Mouse (Mus musculus) embryo, embryonic 11 days (tissue): ENCODE measurements around the gene Gm27179.
"Not testable (repeated sequence)": the region's sequence is repeated elsewhere in the genome, so short reads cannot be mapped to it uniquely, and the experiment has no call there.

Experiments used
- DNase-seq: peaks from one replicate; pipeline ENCODE4 v3.0.0-alpha.2; 2015

The Gm27179 gene

GRCm38 (mm10) chr14:69512449-69512848 is at the start of gene Gm27179:
Gene Gm27179, minus strand, starts transcription at chr14:69512549.
- not testable (repeated sequence) for DNase-seq

- not testable (repeated sequence) for DNase-seq
These were observed 45.2 kb upstream of the Gm27179 start for GRCm38 (mm10) chr14:69557550-69557949.

GRCm38 (mm10) chr14:69556820-69557219 is 44.5 kb upstream of the Gm27179 start:
- not testable (repeated sequence) for DNase-seq

DNA sequence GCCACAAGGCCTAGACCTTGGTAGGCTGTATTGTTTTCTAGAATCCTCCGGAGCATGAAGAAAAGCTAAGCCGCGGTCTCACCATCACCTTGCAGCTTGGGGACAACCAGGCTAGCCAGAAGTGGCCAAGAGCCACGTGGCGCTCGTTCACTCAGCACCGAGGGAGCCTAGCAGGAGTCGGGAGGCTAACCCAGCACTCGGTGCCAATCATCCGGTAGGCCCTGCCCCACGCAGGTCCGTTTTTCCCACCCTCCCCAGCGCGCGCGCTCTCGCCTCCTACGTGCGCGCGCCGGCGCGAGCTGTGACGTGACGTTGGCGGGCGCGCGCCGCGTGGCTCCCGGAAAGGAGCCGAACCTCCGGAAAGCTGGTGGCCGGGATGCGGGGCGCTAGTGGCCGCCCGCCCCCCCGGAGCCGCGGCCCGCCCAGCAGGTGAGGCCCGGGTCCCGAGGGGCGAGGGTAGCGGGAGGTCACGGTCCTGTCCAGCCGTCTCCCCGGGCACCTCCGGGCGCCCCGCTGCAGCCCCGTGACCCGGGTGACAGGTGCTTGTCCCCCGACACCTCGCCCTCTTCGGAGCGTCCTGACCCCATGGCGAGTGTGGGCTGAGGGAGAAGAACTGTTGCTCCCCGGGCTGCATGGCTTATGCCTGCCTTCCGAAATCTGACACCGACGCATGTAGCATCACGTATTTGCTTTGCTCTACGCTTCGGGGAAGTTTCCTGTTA is 42.9 kb upstream of the Gm27179 start, which contains the start of gene Entpd4b:
Entpd4b (plus strand) TSS at position 315 of the 722 bp plus-strand sequence.
- not testable (repeated sequence) for DNase-seq

DNA sequence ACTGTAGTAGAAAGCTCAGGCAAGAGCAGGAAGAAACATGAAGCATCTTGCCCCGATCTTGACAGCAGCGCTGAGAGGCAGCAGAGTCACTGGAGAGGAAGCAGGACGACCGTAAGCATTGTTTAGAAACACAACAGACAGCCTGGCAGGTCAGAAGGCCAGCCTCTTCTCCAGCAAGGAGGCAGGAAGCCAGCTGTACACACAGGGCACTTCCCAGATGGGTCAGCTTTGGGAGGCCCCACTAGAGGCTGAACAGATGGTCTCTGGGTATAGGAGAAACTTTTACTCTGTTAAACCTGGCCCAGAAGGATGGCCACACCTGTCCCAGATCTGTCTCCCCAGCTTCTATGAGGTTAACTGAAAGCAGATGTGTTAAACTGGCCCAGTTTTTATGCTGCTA is 35.0 kb upstream of the Gm27179 start:
- not testable (repeated sequence) for DNase-seq

GRCm38 (mm10) chr14:69545052-69545451 is 32.7 kb upstream of the Gm27179 start:
- not testable (repeated sequence) for DNase-seq

- DNase-seq = not testable (repeated sequence)
These were observed 31.7 kb upstream of the Gm27179 start for GRCm38 (mm10) chr14:69544033-69544432.

- not testable (repeated sequence) for DNase-seq
These were observed 30.3 kb upstream of the Gm27179 start for GRCm38 (mm10) chr14:69542695-69543094.

DNA sequence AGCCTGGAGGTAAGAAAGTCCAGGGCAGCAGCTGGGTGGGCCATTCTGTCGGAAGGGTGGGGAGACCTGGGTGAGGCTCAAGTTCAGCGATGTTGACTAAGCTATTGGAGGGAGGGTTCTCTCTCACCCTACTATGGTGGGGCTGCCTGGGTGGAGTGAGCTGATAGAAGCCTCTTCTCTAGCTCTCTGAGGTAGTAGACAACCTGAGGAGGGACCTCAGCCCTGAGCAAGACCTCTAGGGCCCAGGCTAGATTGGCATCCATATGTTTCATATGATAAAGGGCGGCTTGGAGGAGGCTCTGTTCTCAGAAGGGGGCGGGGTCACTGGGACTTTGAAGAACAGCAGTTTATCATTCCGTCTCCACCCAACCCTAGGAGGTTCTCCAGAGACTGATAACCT is 27.8 kb upstream of the Gm27179 start:
- DNase-seq = not testable (repeated sequence)

DNA sequence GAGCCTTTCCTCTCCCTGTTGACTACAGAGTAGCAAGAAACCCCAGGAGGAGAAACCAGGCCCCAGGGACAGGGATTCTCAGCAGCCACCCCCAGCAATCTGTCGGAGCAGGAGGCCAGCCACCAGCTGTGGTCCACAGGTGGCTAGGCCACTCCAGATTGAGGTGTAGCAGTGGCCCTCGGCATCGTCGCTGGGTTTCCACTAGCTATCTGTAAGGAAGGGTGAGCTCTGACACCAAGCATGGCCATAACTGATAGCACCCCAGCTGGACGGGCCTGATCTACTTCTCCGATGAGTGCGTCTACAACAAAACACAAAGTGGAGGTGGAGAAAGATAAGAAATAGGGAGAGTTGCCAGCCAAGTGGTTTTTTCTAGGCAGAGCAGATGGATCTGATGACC is 24.2 kb upstream of the Gm27179 start:
- not testable (repeated sequence) for DNase-seq

DNA sequence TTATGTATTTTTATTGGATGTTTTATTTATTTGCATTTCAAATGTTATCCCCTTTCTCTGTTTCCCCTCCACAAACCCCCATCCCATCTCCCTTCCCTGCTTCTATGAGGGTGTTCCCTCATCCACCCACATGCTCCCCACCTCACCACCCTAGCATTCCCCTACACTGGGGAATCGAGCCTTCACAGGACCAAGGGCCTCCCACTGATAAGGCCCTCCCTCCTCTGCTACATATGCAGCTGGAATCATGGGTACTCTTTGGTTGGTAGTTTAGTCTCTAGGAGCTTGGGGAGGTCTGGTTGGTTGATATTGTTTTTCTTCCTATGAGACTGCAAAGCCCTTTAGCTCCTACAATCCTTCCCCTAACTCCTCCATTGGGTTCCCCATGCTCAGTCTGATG is 13.9 kb upstream of the Gm27179 start:
- not testable (repeated sequence) for DNase-seq

- DNase-seq = not testable (repeated sequence)
These were observed 10.7 kb upstream of the Gm27179 start for GRCm38 (mm10) chr14:69523001-69523400.

GRCm38 (mm10) chr14:69520810-69521209 is 8.5 kb upstream of the Gm27179 start:
- not testable (repeated sequence) for DNase-seq

- DNase-seq = not testable (repeated sequence)
These were observed 5.3 kb downstream of the Gm27179 start for GRCm38 (mm10) chr14:69507000-69507399.

DNA sequence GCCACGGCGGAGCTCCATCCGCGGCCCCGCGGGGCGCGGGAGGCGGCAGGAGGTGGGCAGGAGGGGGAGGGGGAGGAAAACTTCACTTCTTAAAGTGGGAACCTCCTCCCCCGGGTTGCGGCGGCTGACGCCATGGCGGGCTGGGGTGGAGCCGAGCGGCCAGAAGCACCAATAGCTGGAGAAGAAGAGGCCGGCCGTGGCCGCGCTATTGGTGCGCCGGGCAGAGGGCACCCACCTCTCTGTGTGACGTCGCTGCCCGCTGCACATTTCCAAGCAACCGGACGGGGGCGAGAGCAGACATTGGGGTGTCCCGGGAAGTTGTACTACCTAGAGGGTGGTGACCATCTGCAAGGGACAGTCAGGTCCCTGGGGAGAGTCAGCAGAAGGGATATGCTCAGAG is 9.2 kb downstream of the Gm27179 start, which contains the start of gene Gm16867:
Gm16867 (minus strand) TSS at position 189 of the 400 bp plus-strand sequence.
- not testable (repeated sequence) for DNase-seq

DNA sequence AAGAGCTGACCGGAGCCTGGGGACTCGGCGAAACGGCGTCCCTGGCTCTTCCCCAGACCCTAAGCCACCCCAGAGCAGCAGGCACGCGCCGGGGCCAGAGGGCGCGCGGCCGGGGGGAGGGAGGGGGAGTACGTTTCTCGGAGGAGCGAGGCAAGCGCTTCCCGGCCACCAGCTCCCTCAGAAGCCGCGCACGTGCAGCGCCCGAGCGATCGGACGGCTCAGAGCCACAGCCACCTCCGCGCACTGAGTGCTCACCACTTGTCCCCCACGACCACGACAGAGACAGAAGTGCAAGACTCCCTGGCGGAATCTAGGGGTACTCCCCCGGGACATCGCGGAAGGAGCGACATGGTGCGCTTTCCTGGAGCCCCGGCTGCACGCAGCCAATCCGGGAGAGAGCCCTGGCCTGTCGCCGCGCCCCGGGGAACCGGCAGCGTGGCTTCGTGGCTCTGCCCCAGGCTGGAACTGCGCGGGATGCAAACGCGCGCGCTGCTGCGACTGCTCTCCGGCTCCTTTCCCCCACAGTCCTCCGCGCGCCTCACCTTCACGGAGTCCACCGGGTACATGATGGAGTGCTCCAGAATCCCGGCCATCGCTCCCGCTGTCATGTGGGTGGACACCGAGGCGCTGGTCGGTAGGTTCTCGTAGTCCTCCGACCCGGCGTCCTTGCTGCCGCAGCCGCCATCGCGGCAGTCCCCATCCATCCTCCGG is 9.8 kb downstream of the Gm27179 start:
- not testable (repeated sequence) for DNase-seq

- not testable (repeated sequence) for DNase-seq
These were observed 16.1 kb downstream of the Gm27179 start for GRCm38 (mm10) chr14:69496259-69496658.

DNA sequence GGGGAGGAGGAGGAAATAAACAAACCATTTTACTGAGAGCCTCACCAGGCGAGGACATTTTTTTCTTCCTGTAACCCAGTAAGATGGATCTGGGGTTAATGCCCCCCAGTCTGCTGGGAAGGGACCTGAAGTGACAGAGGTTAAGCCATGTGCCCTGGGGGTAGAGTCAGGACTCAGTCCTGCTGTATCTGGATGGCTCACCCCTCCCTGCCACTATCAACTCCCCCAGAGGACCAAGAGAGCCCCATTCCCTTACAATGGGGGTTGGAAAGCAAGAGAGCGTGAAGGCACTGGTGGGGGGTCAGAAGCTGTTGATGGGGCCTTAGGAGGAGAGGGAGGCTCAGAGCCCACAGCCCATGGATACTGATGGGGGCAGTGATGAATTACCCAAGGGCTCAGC is 17.4 kb downstream of the Gm27179 start:
- not testable (repeated sequence) for DNase-seq

- DNase-seq = not testable (repeated sequence)
These were observed 17.8 kb downstream of the Gm27179 start for GRCm38 (mm10) chr14:69494522-69494921.

DNA sequence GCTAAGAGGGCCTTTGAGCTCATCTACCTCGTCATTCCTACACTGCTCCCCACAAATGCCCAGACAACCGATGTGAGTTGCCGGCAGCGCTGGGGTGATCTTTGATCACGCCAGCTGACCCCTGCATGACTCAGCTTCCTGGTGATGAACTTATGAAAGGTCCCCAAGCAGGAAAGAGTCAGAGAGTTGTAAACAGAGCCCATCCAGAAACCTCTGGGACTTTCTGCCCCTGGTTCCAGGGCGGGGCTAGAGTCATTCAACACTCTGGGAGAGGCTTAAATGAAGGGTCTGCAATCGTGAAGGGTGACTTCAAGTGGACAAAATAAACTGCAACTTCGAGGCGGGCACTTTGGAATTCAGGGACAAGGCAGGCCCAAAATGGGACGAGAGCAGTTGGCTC is 24.3 kb downstream of the Gm27179 start:
- DNase-seq = not testable (repeated sequence)

- DNase-seq = not testable (repeated sequence)
These were observed 26.7 kb downstream of the Gm27179 start for GRCm38 (mm10) chr14:69485466-69486135.

DNA sequence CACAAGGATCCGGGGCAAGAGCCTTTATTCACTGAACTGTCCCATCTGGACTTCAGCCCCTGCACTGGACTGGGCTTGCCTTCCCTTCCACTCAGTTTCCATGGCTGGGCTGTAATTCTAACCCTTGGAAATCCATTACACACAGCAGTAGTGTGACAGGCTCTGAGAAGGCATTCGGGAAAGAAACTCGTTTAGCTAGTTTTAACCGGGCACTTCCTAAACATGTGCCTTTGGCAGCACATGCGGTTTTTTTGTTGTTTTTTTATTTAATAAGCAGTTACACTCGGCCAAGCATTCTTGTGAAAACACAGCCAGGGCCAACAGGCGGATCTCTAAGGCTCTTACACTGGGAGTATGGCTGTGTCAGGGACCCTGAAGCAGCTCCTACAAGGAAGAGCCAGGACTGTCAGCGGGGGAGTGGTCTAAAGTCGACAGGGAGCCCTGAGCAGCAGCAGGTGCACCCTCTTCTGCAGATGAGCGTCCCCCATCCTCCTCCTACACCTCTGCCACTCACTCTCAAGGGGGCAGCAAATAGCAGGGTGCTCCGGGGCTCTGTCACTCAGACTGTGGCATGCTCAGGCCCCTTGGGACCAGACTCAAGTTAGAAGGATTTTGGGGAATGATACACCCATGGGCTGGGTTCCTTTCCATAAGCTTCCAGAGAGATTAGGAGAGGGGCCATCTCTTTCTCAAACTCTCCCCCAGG is 38.3 kb downstream of the Gm27179 start:
- DNase-seq = not testable (repeated sequence)
